Mouse (Mus musculus) CH12.LX (cell line): Measurements from ENCODE around the gene Grk6.

ENCODE experiments used
- CTCF ChIP-seq, 2 experiments: IDR thresholded peaks in 1 of 2; conservative IDR thresholded peaks in 1 of 2; 2 replicates each; pipeline ENCODE4 v1.5.1; 2011 to 2012; ENCODE audit warnings: low read depth in 2 of 2, low read length in 2 of 2, improper control_type of control experiment in 1 of 2, inconsistent platforms in 1 of 2, mild to moderate bottlenecking in 1 of 2, moderate library complexity in 1 of 2
- MEF2A ChIP-seq: IDR thresholded peaks from 2 replicates; pipeline ENCODE4 v1.6.1; 2014; ENCODE audit warnings: low read depth, mild to moderate bottlenecking, inconsistent platforms, low read length, improper control_type of control experiment, borderline replicate concordance
- NRF1 ChIP-seq: IDR thresholded peaks from 2 replicates; pipeline ENCODE4 v1.6.1; 2014; ENCODE audit warnings: low read depth, mild to moderate bottlenecking, inconsistent platforms, low read length, improper control_type of control experiment, moderate library complexity
- POLR2A ChIP-seq: IDR thresholded peaks from 2 replicates; pipeline ENCODE4 v1.6.1; 2011; ENCODE audit warnings: low read depth, mild to moderate bottlenecking, improper control_type of control experiment, low read length
- RCOR1 ChIP-seq: conservative IDR thresholded peaks from 2 replicates; pipeline ENCODE4 v1.6.1; 2012; ENCODE audit warnings: low read depth, mild to moderate bottlenecking, inconsistent platforms, low read length, improper control_type of control experiment
- USF1 ChIP-seq: IDR thresholded peaks from 2 replicates; pipeline ENCODE4 v1.6.1; 2014; ENCODE audit warnings: low read depth, mild to moderate bottlenecking, inconsistent platforms, low read length, improper control_type of control experiment

- TF ChIP-seq RCOR1 (no peak), MEF2A (no peak), USF1 (no peak), CTCF (conservative IDR thresholded peaks at IDR 0.05 in 1 of 2, IDR thresholded peaks at IDR 0.05 in 1 of 2; ENCODE audit: low read depth in 2 of 2, low read length in 2 of 2) (no peak), NRF1 (no peak), POLR2A (no peak)
Measured at GRCm38 (mm10) chr13:55495702-55496101, 50.8 kb downstream of the Grk6 start.
